Mouse (Mus musculus) cerebellum, adult 2 months (tissue): Measurements from ENCODE around the gene Tpcn2.

Experiments used
- CTCF ChIP-seq: fragments of 200-500 bp; IDR thresholded peaks from 2 replicates; pipeline ENCODE4 v1.5.1; 2011; ENCODE audit warnings: low read depth, mild to moderate bottlenecking, control low read depth, low read length, moderate library complexity, borderline replicate concordance; ENCODE audit not compliant: insufficient read depth
- POLR2A ChIP-seq: fragments of 200-500 bp; IDR thresholded peaks from 2 replicates; pipeline ENCODE4 v1.6.1; 2011; ENCODE audit warnings: low read length, control low read depth, borderline replicate concordance; ENCODE audit not compliant: insufficient read depth

DNA sequence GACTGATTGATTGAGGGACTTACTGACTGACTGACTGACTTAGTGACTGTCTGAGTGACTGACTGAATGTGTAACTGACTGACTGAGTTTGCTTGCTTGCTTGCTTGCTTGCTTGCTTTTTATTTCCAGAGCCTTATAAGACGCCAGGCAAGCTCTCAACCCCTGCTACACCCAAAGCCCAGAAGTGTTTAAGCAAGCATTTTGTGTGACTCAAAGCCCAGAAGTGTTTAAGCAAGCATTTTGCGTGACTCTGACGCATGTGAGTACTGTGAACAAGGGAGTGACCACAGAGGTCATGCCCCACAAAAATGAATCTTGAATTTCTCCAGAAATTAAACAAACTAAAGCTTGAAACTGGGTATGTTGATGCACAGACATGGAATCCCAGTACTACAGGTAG is 482 bp upstream of the Tpcn2 start:
- TF ChIP-seq POLR2A (no peak), CTCF (no peak)
